Mouse (Mus musculus): ENCODE data around the gene Calcb.

GRCm38 (mm10) chr7:114769041-114769440 lies 50.6 kb downstream of the Calcb start:
- TF ChIP-seq POLR2A (IDR thresholded peaks at IDR 0.05; ENCODE audit: insufficient read depth, low read depth, low read length): no peak
- no peak for TF ChIP-seq CTCF (IDR thresholded peaks at IDR 0.05; ENCODE audit: insufficient read depth, low read depth, low read length)
